Mouse (Mus musculus): ENCODE measurements around the gene Apobec4.

Gene Apobec4

DNA sequence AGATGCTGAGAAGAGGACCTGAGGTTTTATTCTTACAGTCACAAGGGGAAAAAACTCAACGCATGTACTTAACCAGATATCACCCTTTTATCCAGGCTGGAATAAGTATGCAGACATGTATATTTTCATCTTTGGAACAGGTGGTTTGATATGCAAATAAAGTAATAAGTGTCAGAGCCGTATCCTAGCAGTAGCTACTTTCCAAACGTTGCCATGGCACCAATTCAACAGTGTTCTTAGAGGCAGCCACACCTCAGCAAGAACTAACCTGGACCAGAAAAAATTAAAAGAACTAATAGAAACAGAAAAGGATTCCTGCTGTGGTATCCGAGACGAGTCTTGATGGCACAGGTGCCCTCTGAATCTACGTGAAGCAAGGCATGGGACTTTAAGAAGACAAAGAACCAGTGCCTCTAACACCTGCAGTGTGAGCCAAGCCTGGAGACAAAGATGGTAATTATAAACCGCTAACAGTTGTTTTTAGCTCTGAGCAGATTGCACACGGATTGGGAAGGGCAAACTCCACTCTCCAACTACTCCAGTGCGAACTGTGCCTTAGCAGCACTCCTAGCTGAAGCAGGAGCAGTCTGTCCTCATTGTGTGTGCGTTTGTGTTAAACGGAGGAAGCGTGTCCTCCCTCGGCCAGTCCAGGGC, at the start of gene Apobec4:
Gene Apobec4, plus strand, starts transcription at position 240 of the 654 bp plus-strand sequence.
- no peak for DNase-seq

DNA sequence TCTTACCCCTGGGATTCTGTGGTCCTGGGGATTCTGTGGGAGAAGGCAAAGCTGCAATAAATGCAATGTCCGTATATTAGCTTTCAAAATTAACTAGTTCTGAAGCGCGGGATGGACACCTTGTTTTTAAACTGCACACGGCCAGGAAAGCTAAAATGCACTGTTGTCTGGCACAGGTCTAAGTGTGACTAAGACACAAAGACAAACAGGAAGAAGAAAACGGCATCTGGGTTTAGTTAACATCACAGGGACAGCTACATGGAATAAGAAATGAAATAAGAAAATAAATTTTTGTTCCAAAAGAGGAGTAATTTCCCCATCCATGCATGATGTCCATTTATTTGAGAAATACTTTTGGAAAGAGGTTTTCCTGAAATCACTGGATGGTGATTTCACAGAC, 49.3 kb upstream of the Apobec4 start:
- no peak for DNase-seq

DNA sequence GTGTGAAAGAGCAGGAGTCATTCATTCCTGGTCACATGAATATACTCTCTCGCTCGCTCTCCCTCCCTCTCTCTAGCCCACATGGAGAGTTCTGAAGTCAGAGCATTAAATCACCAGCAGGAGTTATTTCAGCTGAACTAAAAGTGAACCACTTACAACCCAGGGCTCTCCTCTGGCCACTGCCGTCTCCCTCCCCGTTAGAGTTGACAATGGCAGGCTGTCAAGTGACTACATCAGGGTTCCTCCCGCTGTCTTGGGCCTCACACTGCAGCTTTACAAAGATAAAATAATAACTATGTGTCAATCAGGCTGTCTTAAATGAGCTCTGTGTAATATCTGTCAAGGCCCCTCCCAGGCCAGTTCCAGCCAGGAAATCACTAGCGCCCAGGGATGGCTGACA, 47.4 kb upstream of the Apobec4 start:
- DNase-seq, result no peak

DNA sequence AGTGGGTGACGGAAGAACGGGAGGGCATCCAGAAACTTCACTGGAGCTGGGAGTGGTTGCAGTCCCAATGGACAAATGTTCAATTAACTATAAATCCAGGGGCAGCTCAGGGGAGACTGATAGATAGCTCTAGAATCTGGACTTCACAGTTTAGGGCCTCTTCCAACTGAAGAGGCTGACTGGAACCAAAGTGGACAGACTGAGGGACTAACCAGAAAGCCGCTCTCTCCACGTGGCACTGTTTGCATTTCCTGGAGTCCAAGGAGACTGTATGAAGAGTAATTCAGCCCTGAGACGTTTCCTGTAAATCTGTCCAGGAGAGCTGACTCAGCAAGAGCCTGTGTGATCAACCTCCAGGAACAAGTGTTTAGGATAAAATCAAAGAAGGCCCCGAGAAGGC, 46.4 kb upstream of the Apobec4 start:
- no peak for DNase-seq

DNA sequence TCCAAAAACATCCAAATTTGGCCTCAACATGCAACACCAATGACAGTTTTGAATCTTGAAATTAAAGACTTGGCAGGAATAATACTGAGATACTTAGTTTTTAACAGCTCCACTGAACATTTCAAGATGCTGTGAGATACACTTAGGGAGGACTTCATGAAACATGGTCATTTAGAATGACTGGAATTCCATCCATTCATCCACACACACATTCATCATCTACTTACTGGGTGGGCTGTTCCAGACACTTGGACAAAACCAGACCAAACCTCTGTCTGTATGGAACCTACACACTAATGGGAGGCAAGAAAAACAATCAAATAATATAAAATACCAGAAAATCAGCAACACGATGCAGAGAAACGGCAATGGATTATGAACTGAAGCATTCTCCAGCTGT, 42.8 kb upstream of the Apobec4 start:
- DNase-seq, result no peak

DNA sequence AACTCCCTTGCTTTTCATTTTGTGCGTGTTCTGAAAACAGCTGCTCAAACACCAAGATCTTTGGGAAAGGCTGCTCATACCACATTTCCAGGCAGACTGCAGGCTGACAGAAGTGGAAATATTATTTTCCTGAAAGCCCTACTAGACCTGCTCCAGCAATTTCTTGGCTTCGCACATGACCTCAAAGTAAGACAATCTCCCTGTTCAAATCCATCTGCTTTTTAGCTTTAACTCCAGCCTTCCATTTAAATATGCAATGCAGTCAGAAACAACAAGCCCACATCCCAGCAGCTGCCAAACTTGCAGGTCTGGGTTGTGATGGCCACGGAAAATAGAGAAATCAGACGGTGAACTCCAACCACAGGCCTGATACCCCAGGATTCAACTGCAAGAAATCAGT, 39.3 kb upstream of the Apobec4 start:
- no peak for DNase-seq

DNA sequence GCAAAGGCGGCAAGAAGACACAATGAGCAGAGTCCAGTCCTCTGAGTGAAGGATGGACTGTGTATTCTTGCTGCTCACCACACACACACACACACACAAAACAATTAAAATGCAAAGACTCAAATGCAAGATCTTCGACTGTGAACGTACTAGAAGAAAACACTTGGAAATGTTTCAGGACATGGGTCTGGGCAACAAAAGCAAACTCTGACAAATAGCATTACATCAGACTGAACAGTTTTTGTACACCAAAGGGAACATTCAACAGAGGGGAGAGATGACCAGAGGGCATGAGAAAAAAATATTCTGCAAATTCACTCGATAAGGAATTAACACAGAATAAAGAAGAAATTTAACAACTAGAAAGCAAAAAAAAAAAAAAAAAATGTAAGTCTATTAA, 36.4 kb upstream of the Apobec4 start:
- no peak for DNase-seq

DNA sequence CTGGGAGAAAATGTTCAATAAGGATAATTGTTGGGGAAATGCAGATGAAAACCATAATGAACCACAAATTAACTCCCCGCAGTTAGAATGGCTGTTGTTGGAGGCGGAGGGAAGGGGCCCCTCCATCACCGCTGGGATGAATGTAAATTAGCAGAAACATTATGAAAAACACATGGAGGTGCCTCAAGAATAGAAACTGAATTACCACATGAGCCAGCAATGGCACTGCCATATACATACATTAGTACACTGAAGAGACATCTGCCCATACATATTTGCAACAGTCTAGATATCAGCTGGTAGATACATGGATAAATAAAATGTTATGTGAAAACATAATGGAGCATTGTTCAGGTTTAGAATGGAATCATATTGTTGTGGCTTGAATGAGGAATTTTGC, 35.9 kb upstream of the Apobec4 start:
- no peak for DNase-seq

DNA sequence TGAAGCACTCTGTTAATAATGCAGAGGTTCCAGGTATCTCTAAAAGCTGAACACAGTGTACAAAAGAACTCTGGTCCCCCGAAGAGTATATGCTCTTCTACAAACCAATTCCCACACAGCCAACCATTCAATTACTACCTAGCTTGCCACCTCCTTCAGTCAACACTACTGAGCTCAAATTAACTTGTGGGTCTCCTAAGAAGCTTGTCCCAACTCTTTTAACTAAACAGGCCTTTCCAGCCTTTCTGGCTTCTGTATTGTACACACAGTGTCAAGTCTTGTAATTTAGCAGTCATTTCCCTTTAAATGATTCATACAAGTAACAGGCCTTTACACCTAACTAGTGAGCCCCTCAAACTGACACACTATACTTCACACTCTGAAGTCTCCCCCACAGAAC, 33.0 kb upstream of the Apobec4 start:
- no peak for DNase-seq

DNA sequence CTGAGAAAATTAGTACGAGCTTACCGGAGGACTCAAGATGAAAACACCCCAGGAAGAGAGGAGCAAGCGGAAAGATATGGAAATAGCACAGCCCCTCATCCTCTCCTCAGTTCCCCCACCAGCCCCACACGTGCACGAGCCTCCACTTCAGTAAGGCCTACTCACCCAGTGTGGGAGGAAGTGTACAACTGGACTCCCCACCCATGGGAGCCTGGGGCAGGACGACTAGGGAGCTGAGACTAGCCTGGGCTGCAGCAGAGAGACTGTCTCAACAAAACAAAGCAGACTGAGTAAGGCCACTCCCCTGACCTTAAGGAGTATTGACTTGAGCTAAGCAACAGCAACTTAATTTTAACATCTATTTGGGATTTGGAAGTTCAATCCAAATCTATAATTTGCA, 32.2 kb upstream of the Apobec4 start:
- no peak for DNase-seq

DNA sequence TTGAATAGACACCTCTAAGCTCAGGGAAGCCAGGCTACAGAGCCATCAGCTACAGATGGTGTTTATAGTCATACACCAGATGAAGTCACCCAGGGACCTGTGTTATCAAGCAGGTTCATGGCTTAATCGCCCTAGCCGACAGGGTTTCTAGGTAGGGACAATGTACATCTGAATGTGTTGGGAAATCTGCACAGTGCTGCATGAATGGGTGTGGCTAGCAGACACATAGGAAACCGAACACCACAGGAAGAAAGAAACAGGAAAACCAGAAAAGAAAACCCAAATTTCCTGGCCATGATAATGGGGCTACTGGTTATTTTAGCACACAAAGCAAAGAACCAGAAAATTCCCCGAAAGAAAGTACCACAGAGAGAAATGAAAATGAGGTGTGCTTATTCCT, 29.4 kb upstream of the Apobec4 start:
- no peak for DNase-seq

DNA sequence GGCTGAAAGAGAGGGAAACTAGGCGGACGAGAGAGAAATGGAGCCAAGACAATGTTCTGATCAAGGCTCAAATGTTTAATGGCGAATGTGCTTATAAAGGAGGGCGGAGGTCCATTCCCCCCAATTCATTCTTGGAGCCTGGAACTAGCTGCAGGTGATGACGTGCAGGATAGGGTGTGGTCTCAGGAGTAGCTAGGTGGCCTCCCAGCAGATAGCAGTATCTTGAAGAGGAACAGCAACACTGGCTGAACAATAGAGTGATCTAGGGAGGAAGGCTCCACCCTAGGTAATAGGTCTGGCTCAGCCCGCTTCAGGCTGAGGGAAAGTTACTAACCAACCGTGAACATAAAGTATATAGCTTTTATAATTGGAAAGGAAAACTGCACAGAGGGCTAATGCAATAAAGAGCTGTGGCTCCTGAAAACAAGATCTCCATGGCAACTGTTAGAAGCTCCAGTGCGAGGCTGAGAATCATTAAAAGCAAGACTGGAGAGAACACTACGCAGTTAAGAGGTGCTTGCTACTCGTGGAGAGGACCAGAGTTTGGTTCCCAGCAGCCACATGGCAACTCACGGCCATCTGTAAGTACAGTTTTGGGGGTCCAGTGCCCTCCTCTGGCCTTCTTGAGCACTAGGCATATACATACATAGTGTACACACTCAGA, 28.7 kb upstream of the Apobec4 start:
- no peak for DNase-seq

DNA sequence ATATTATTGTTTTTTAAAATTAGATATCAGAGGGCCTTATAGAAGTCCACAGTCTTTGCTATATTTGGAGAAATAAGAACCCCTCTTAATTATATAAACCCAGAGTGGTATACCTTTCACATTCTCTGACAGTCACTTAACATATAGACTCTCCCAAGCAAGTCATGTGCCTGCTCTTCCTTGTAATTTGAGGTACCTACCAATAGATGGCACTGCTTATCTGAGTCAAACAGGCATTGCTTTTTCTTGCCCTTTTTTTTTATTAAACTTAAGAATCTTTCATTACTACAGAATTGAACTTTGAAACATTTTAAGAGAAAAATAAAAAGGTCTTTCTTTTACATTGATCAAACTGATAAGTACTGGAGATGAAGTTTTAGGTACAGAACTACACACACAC, 26.1 kb upstream of the Apobec4 start:
- peak; percentile 6 for DNase-seq

DNA sequence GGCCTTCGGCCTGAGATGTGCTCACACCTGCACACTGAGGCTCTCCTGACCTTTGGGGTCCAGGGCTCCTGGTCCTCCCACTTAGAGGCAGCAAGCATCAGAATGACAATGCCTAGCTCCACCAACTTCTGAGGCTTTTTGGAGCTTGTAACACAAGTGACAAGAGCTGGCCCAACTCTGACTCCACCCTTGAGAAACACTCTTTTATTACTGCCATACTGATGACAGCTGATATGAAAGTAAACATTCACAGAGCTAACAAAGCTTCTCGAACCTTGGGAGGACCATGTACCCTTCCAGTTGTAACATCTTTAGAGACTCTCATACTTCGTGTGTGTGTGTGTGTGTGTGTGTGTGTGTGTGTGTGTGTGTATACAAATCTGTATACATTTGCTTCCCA, 24.3 kb upstream of the Apobec4 start:
- DNase-seq, result no peak

DNA sequence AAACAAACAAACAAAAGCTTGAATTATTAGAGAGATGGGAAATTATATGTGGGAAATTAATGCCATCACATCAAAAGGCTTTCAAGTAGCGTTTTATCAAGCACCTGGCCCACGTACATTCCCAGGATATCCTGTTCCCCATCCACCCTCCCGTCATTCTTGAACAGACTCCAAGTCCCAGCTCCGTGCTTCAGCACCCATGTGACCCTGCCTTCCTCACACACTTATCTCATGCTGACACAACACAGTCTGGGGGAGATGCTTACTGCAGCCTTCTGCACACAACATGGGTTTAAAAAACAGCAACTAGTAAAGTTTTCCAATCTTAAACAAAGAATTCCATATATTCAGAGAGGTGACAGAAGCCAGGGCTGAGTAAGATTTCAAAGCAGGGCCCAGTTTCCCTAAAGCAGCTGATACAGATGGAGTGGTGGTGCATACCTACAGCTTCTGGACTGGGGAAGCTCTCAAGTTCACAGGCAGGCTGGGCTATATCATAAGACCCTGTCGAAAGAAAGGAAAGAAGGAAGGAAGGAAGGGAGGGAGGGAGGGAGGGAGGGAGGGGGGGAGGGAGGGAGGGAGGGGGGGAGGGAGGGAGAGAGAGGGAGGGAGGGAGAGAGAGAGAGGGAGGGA, 22.6 kb upstream of the Apobec4 start:
- no peak for DNase-seq

DNA sequence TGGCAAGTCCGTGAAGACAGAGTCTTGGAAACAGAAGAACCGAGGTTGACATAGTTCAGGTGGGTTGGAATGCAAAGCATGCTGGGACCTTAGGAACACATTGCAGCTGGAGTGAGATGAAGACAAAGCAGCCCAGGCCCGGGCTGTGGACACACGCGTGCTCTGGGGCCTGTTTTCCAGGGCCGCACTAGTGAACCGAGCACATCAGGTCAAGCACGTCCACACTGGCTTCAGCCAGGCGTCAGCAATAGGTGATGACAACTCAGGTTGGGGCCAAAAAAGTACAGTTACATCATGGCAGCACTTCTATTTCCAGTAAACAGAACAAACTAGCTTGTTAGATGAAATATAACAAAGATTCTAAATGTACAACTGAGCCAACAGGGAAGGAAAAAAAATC, 11.6 kb upstream of the Apobec4 start:
- DNase-seq, result no peak

DNA sequence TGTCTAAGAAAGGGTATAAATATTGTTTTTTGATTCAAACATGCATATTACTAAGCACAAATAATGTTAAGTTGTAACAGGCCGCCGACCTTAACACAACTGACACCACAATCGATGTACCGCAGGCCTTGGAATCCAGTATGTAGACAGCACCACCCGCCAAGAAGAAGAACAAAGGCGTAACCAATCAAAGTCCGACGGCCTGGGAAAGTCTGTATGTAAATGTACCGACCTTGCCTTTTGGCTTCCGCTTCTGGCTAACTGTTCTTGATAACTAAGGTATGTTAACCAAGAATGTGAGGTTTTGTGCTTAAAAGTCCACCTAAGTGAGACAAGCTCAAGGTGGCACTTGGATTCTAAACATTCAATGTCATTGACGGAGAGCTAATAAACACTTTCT, 11.0 kb upstream of the Apobec4 start:
- no peak for DNase-seq

DNA sequence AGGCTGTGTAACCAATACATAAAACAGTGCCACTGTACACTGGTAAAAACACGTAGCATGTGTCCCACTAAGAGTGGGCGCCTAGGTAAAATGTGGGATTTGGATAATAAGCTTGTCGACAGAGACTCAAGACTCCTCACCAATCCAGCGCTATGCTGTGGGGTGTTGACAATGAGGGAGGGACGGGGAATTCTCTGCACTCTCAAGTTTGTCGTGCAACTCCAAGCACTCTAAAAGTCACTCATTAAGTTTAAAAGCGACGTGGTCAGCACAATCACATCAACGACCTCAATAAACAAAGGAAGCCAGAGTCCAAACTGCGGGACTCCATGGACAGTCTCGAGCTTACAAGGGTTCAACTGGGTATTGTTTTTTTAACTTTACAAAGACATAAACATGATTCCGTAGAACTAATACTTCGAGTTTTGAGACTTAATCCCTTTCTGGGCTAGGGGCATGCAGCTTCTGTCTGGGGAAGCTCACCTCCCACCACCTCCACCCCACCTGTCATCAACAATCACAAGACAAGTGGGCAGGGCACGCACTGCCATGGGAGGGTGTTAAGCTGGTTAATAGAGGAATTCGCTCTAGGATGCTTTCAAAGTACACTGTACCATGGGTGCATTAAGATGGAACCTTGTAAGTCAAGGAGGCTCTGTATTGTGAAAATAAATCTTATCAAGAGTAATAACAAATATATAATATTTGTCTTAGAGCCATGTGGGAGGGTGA, 7.1 kb upstream of the Apobec4 start:
- no peak for DNase-seq

DNA sequence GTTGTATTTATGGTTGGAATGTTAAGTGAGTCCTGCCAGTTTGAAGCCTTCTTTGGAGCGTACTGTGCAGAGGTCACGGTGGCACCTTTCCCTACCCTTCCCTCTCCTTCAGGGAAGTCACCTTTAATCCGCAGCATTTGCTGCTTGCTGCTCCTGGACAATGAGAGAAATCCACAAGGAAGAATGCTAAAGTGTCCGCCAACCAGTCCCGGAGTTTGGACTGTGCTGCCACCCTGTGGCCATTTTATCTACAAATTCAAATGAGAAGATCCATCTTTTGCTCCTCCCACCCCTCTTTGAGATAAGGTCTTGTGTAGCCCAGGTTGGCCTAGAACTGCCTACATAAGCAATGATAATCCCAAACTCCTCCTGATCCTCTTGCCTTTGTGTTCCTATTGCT, 3.9 kb upstream of the Apobec4 start:
- peak; percentile 87 for DNase-seq

DNA sequence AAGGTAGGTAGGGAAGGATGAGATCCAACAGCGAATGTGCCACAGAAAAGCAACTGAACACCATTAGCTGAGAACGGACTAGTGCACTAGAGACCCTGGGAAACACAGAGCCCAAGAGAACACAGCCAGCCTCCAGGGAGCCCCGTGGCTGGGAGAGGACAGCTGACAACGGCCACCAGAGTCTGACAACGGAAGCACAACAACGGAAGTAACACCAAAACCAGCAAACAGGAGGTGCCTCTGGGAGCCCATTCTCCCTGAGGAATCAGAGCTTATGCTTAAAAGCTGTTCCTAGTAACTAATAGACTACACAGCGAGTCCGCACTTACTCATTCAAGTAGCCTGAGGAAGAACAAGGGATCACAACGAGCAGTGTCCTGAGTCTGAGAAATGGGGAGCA, 1.1 kb upstream of the Apobec4 start:
- no peak for DNase-seq

DNA sequence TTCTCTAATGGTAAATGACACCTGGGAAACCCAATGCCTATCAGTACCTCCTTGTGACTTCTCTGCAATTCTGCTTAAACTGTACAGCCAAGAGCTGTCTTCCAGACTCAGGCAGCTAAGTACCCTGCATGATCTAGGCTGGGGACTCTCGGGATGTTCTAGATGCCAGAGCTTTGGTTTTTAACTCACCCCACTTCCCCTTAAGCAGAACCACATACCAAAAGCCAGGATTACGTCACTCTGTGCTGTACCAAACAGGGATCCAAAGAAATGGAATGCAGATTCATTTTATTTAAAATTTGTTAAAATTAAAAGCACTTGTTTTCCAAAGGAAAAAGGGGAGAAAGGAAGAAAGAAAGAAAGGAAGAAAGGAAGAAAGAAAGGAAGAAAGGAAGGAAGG, 11.4 kb downstream of the Apobec4 start:
- no peak for DNase-seq

DNA sequence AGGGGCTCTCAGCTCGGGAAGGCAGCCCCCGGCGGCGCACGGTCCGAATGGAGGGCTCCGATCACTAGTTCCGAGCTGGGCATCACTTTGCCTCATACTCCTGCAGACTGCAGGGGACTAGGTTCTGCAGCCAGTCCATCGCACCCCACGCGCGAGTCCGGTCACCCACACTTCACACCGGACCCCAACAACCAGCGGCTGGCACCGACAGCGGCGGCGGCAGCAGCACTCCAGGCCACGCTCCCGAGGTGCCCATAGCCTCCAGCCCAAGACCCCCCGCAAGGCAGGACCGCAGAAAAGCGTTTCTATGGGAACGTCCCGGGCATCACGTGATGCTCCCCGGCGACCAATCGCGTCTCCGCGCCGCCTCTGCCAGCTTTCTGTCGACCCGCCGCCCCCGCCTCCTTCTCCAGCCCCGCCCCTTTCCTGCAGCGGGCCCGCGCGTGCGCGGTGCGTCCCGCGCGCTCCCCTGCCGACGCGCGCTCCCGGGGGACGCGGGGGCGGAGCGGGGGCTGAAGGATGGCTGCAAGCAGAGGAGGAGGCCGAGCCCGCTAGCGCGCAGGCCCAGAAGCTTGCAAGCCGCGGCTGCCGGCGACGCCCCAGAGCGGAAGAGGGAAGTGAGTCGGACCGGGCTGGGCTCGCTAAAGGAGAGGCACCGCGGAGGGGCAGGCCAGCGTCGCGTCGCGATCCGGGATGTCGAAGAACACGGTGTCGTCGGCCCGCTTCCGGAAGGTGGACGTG, 15.9 kb downstream of the Apobec4 start, which contains the start of the genes Rgl1 and Arpc5:
Gene Rgl1, minus strand, starts transcription at position 320 of the 741 bp plus-strand sequence.
Gene Arpc5, plus strand, starts transcription at position 511 of the 741 bp plus-strand sequence.
- DNase-seq, result peak; percentile 97

All from cerebellum, adult 9-10 months (tissue).